Mouse (Mus musculus) stomach, embryonic 16.5 days (tissue): ENCODE measurements around the gene 1110032A03Rik. TPM values are rescaled to one million over a fixed set of nuclear protein-coding genes. Genes with fewer than 3 reads are reported as not detected.

Experiments used
- ATAC-seq: fragments of 200-750 bp; cut with Nextera tagmentation; 2 replicates; pipeline ENCODE4 v1.8.0; 2017; ENCODE audit warnings: moderate number of reproducible peaks, moderate TSS enrichment; ENCODE audit not compliant: insufficient read depth, low FRiP score
- H3K27ac ChIP-seq: fragments of 300-500 bp; sonication (generic); 2 replicates; pipeline ENCODE4 v1.5.1; 2014; ENCODE audit warnings: low read length
- H3K27me3 ChIP-seq: fragments of 300-500 bp; sonication (generic); 2 replicates; pipeline ENCODE4 v1.6.1; 2014; ENCODE audit warnings: low read length, control low read depth, mixed read lengths; ENCODE audit not compliant: control insufficient read depth, insufficient read depth
- H3K36me3 ChIP-seq: fragments of 300-500 bp; sonication (generic); 2 replicates; pipeline ENCODE4 v1.6.1; 2014; ENCODE audit warnings: low read length; ENCODE audit not compliant: control insufficient read depth, insufficient read depth
- H3K4me1 ChIP-seq: fragments of 300-500 bp; sonication (generic); 2 replicates; pipeline ENCODE4 v1.6.1; 2014; ENCODE audit warnings: low read length, control low read depth, mixed read lengths; ENCODE audit not compliant: control insufficient read depth, insufficient read depth
- H3K4me2 ChIP-seq: fragments of 300-500 bp; sonication (generic); 2 replicates; pipeline ENCODE4 v1.6.1; 2014; ENCODE audit warnings: low read depth, low read length, mixed read lengths
- H3K4me3 ChIP-seq: fragments of 300-500 bp; sonication (generic); replicated peaks from 2 replicates; pipeline ENCODE4 v1.5.1; 2014; ENCODE audit warnings: mild to moderate bottlenecking, low read length
- H3K9ac ChIP-seq: fragments of 300-500 bp; sonication (generic); 2 replicates; pipeline ENCODE4 v1.6.1; 2014; ENCODE audit warnings: low read length
- H3K9me3 ChIP-seq: fragments of 300-500 bp; sonication (generic); replicated peaks from 2 replicates; pipeline ENCODE4 v1.6.1; 2016; ENCODE audit warnings: low read length, control low read depth; ENCODE audit not compliant: control insufficient read depth
- WGBS: fragments of 180-500 bp; shearing (Covaris S2); extraction: QIAGEN DNeasy Blood & Tissue Kit; methylation state at CpG from one replicate; pipeline ENCODE4 v1.1.7; 2014; 5-methylcytosine and 5-hydroxymethylcytosine counted together
- polyA plus RNA-seq: library from polyadenylated mRNA; unstranded; fragments of >200 nt; fragmentation: Nextera tagmentation; extraction: Ambion mirVana; gene quantifications from 2 replicates; pipeline ENCODE4 v1.2.1, GENCODE M21; 2015

1110032A03Rik gene
- polyA plus RNA-seq, 1 experiment from 2014 or later, result 28.5 TPM

DNA sequence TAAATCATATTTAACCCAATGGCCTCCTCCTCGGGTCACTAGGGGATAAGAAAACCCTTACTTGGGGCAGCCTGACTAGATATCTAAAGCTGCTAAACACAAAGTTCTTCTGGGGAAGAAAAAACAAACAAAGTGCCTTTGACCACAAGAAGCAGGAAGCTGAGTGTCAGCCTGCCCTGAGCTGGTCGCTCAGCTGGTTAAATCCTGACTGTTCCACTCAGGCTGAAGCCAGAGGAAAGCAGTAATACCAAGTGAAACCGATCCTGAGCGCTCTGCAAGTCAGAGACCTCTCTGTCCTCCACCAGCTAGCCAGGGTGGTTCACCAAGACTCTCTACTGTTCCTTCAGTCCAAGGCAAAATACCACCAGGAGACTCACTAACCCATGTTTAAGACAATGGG lies 45.7 kb downstream of the 1110032A03Rik start:
- WGBS, result 39% methylated on average over 4 of the region's 4 CpGs
- no peak for ATAC-seq
- no peaks in the 10 kb centered on the region for H3K36me3 ChIP-seq
- peaks cover 10% of the 10 kb centered on the region; the same call in 1 of the 2 replicates for H3K4me1 ChIP-seq
- no peak overlapping the region for H3K9ac ChIP-seq
- no peaks in the 10 kb centered on the region for H3K27me3 ChIP-seq
- no peak overlapping the region for H3K27ac ChIP-seq
- no peaks in the 10 kb centered on the region for H3K9me3 ChIP-seq
- no peak overlapping the region for H3K4me2 ChIP-seq
- no peak overlapping the region for H3K4me3 ChIP-seq

GRCm38 (mm10) chr9:50727925-50728651 lies 47.2 kb downstream of the 1110032A03Rik start:
- H3K4me1 ChIP-seq, result peaks cover 15% of the 10 kb centered on the region
- under 1% methylated on average over 45 of the region's 45 CpGs for WGBS
- H3K27ac ChIP-seq, result no peak overlapping the region
- peak overlapping the region; percentile 91 for H3K4me2 ChIP-seq
- peak; percentile 93 for ATAC-seq
- peak overlapping the region; percentile 77 for H3K9ac ChIP-seq
- H3K27me3 ChIP-seq, result no peaks in the 10 kb centered on the region
- H3K4me3 ChIP-seq, result peak overlapping the region; percentile 67
- H3K36me3 ChIP-seq, result no peaks in the 10 kb centered on the region
- no peaks in the 10 kb centered on the region for H3K9me3 ChIP-seq

GRCm38 (mm10) chr9:50727171-50727924 lies 48.0 kb downstream of the 1110032A03Rik start:
- Histone ChIP-seq H3K36me3 (no peaks in the 10 kb centered on the region), H3K9ac (peak overlapping the region; percentile 77), H3K4me2 (peak overlapping the region; percentile 91), H3K9me3 (no peaks in the 10 kb centered on the region), H3K4me3 (peak overlapping the region; percentile 67), H3K4me1 (peaks cover 22% of the 10 kb centered on the region), H3K27ac (no peak overlapping the region), H3K27me3 (no peaks in the 10 kb centered on the region)
- ATAC-seq, result no peak
- WGBS, result 6% methylated on average over 30 of the region's 30 CpGs

DNA sequence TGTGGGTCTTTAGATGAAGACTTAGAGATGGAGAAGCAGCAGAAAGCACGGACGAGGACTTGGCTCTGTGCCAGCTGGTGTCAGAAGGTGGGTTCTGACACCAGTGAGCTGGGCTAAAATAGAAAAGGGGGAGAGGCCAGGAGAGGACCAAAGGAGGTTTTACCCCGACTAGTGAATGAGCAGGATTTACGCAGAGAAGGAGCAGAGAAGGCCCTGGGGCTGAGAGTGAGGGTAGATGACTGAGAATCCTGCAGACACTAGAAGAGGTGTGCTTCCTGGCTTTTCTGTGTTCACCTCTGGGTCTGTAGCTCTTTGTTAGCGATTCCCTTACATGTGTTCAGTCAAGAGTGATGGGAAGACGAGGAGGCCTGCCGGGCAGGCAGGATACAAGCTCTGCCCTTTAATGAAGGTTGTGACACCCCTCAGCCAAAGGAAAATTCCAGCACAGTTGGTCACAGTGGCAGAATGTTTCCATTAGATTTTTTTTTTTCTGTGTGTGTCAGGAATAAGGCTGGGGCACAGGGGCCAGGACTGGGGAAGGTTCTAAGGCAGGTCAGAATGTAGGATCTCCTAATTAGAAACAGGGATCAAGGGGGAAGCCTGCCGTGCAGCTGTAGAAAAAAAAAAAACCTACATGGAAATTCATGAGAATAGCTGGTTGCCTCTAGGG lies 49.3 kb downstream of the 1110032A03Rik start:
- Histone ChIP-seq H3K9ac (no peak overlapping the region), H3K36me3 (no peaks in the 10 kb centered on the region), H3K4me1 (peaks cover 26% of the 10 kb centered on the region), H3K4me3 (no peak overlapping the region), H3K27me3 (no peaks in the 10 kb centered on the region), H3K9me3 (no peaks in the 10 kb centered on the region), H3K4me2 (no peak overlapping the region), H3K27ac (no peak overlapping the region)
- ATAC-seq, result no peak
- WGBS, result 62% methylated on average over 8 of the region's 8 CpGs

- ATAC-seq, result no peak
- WGBS, result 63% methylated on average over 3 of the region's 3 CpGs
- H3K4me3 ChIP-seq, result no peak overlapping the region
- no peaks in the 10 kb centered on the region for H3K27me3 ChIP-seq
- peaks cover 29% of the 10 kb centered on the region for H3K4me1 ChIP-seq
- H3K27ac ChIP-seq, result no peak overlapping the region
- no peak overlapping the region for H3K4me2 ChIP-seq
- no peaks in the 10 kb centered on the region for H3K9me3 ChIP-seq
- H3K36me3 ChIP-seq, result no peaks in the 10 kb centered on the region
- no peak overlapping the region for H3K9ac ChIP-seq
Observed at GRCm38 (mm10) chr9:50724661-50725330, 50.5 kb downstream of the 1110032A03Rik start.

DNA sequence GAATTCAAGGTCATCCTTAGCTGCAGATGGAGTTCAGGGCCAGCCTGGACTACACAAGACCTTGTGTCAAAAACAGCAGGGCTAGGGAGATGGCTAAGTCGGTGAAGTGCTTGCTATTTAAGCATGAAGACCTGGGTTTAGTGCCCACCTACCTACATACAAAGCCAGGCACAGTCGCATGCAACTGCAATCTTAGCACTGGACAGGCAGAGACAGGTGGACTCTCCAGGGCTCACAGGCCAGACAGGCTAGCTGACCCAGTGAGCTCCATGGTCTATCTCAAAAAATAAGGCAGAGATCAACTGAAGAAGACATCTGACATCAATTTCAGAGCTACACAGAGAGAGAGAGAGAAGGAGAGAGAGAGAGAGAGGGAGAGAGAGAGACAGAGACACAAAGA lies 51.2 kb downstream of the 1110032A03Rik start:
- Histone ChIP-seq H3K9ac (no peak overlapping the region), H3K4me2 (no peak overlapping the region), H3K27me3 (no peaks in the 10 kb centered on the region), H3K4me3 (no peak overlapping the region), H3K36me3 (no peaks in the 10 kb centered on the region), H3K27ac (no peak overlapping the region), H3K9me3 (no peaks in the 10 kb centered on the region), H3K4me1 (peaks cover 29% of the 10 kb centered on the region)
- WGBS, result 89% methylated on average over 2 of the region's 2 CpGs
- no peak for ATAC-seq

GRCm38 (mm10) chr9:50723406-50723805 lies 51.9 kb downstream of the 1110032A03Rik start:
- H3K27ac ChIP-seq, result peak overlapping the region; percentile 39; the same call in 1 of the 2 replicates
- H3K36me3 ChIP-seq, result no peaks in the 10 kb centered on the region
- peak overlapping the region; percentile 14; the same call in 1 of the 2 replicates for H3K4me2 ChIP-seq
- H3K4me3 ChIP-seq, result no peak overlapping the region; the same call in 1 of the 2 replicates
- no peaks in the 10 kb centered on the region for H3K27me3 ChIP-seq
- ATAC-seq, result no peak
- peaks cover 29% of the 10 kb centered on the region for H3K4me1 ChIP-seq
- no peaks in the 10 kb centered on the region for H3K9me3 ChIP-seq
- H3K9ac ChIP-seq, result peak overlapping the region; percentile 28; the same call in 1 of the 2 replicates
- 20% methylated on average over 7 of the region's 7 CpGs for WGBS

DNA sequence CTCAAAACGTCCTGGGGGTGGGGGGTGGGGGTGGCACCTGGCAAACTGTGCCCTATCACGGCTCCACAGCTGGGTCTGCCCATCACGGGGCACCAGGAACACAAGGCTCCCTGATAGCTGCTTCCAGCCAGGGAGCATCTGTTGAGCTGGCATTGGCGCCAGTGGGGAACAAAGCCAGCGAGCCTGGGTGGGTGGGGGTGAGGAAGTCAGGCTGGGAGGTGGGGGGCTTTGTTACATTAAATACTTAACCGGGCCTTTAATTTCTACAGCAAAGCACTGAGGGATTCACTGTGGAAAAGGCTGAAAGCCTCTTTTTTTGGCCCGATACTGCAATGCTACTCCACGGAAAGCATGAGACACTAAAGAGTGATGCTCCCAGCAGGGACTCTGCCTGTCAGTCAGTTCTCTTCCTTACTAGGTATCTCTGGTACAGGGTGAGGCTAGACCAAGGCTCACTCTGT lies 52.8 kb downstream of the 1110032A03Rik start:
- Histone ChIP-seq H3K4me3 (no peak overlapping the region), H3K27ac (no peak overlapping the region), H3K9ac (no peak overlapping the region; the same call in 1 of the 2 replicates), H3K4me1 (peaks cover 28% of the 10 kb centered on the region), H3K4me2 (0 out of 2 replicates have a peak overlapping the region, but pooled peaks have one; percentile 14), H3K36me3 (no peaks in the 10 kb centered on the region), H3K27me3 (no peaks in the 10 kb centered on the region), H3K9me3 (no peaks in the 10 kb centered on the region)
- 48% methylated on average over 8 of the region's 8 CpGs for WGBS
- ATAC-seq, result no peak
